Mouse (Mus musculus): Measurements from ENCODE around the gene Dlx2.

GRCm38 (mm10) chr2:71589114-71589513, 42.6 kb upstream of the Dlx2 start:
- TF ChIP-seq CTCF (IDR thresholded peaks at IDR 0.05; ENCODE audit: control insufficient read depth, insufficient read depth, low read length) = no peak
- TF ChIP-seq POLR2A (IDR thresholded peaks at IDR 0.05; ENCODE audit: borderline replicate concordance, control insufficient read depth, low read depth, low read length) = no peak
